Mouse (Mus musculus): ENCODE measurements around the gene Gm17304. TPM values are rescaled to one million over a fixed set of nuclear protein-coding genes. Genes with fewer than 3 reads are reported as not detected.
A peak's percentile ranks its signal among the peaks of the same experiment; 100 is the strongest.

Gene Gm17304
- polyA plus RNA-seq (2015; fragmentation: Nextera tagmentation; extraction: Ambion mirVana): not detected in 2 replicates

- H3K9me3 ChIP-seq (replicated peaks; ENCODE audit: control insufficient read depth, low read length): no peaks in the 10 kb centered on the region
- H3K9ac ChIP-seq (ENCODE audit: low read length): no peak within 1 kb of the TSS
- WGBS: 81% methylated on average over 4 of the region's 4 CpGs
- H3K27me3 ChIP-seq (ENCODE audit: control insufficient read depth, insufficient read depth, low read length): no peaks in the 10 kb centered on the region
- no peak within 1 kb of the TSS for H3K27ac ChIP-seq (ENCODE audit: low read length)
- ATAC-seq (replicated peaks; ENCODE audit: extremely low read depth, insufficient read depth, low FRiP score): no peak
- peaks cover 10% of the 10 kb centered on the region for H3K36me3 ChIP-seq (ENCODE audit: control insufficient read depth, insufficient read depth)
- H3K4me2 ChIP-seq (ENCODE audit: low read depth, low read length): no peak within 1 kb of the TSS
- peaks cover 5% of the 10 kb centered on the region; the same call in 1 of the 2 replicates for H3K4me1 ChIP-seq (ENCODE audit: control insufficient read depth, insufficient read depth, low read length)
- H3K4me3 ChIP-seq (ENCODE audit: low read length): no peak within 1 kb of the TSS
Observed at GRCm38 (mm10) chr5:106608798-106609197, at the start of gene Gm17304. Gene Gm17304 (plus strand): TSS chr5:106609098.

DNA sequence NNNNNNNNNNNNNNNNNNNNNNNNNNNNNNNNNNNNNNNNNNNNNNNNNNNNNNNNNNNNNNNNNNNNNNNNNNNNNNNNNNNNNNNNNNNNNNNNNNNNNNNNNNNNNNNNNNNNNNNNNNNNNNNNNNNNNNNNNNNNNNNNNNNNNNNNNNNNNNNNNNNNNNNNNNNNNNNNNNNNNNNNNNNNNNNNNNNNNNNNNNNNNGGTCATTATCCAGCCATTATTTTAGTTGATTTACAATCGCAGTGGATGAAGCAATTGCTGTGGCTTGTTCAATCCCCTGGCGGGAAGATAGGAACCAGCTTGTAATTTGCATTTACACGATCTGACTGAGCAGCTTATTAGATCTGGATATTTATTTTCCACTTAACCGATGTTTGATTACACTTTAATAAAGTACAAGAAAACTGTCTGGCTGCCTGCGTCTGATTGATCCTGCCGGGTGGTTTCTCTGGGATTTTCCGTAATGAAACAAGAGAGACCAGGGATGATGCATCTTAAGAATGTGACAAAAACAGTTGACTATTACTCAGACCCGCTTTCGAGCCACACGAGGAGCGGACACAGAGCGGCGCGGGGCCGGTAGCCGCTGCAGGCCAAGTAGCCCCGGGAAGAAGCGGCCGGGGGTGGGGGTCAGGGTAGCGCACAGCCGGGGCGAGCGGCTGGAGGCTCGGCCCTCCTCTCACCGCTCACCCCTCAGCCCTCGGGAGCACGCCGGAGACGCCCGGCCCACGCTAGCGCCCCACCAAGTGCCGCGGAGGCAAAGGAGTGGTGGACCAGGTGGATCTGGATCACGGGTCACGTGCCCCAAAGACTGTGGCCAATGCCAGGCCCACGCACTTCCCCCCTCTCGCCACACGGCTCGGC, 48.0 kb upstream of the Gm17304 start:
- 5% methylated on average over 40 of the region's 40 CpGs for WGBS
- no peak for ATAC-seq (replicated peaks; ENCODE audit: extremely low read depth, insufficient read depth, low FRiP score)
- no peaks in the 10 kb centered on the region for H3K36me3 ChIP-seq (ENCODE audit: control insufficient read depth, insufficient read depth)

GRCm38 (mm10) chr5:106561499-106561822, 47.4 kb upstream of the Gm17304 start:
- Histone ChIP-seq H3K4me1 (ENCODE audit: control insufficient read depth, insufficient read depth, low read length) (peaks cover 5% of the 10 kb centered on the region; the same call in 1 of the 2 replicates), H3K9me3 (replicated peaks; ENCODE audit: control insufficient read depth, low read length) (no peaks in the 10 kb centered on the region), H3K27me3 (ENCODE audit: control insufficient read depth, insufficient read depth, low read length) (peaks cover 72% of the 10 kb centered on the region), H3K9ac (ENCODE audit: low read length) (no peak overlapping the region), H3K4me3 (ENCODE audit: low read length) (peak overlapping the region; percentile 39), H3K36me3 (ENCODE audit: control insufficient read depth, insufficient read depth) (no peaks in the 10 kb centered on the region), H3K4me2 (ENCODE audit: low read depth, low read length) (peak overlapping the region; percentile 67), H3K27ac (ENCODE audit: low read length) (no peak overlapping the region)
- WGBS: 19% methylated on average over 8 of the region's 8 CpGs
- no peak for ATAC-seq (replicated peaks; ENCODE audit: extremely low read depth, insufficient read depth, low FRiP score)

More for the DNA sequence above, 48.0 kb upstream of the Gm17304 start:
- no peaks in the 10 kb centered on the region for H3K9me3 ChIP-seq (replicated peaks; ENCODE audit: control insufficient read depth, low read length)
- peaks cover 5% of the 10 kb centered on the region; the same call in 1 of the 2 replicates for H3K4me1 ChIP-seq (ENCODE audit: control insufficient read depth, insufficient read depth, low read length)
- 0 out of 2 replicates have a peak overlapping the region, but pooled peaks have one; percentile 12 for H3K9ac ChIP-seq (ENCODE audit: low read length)
- H3K27me3 ChIP-seq (ENCODE audit: control insufficient read depth, insufficient read depth, low read length): peaks cover 70% of the 10 kb centered on the region
- peak overlapping the region; percentile 39 for H3K4me3 ChIP-seq (ENCODE audit: low read length)
- no peak overlapping the region for H3K27ac ChIP-seq (ENCODE audit: low read length)
- H3K4me2 ChIP-seq (ENCODE audit: low read depth, low read length): peak overlapping the region; percentile 67

- H3K4me2 ChIP-seq (ENCODE audit: low read depth, low read length): no peak overlapping the region
- H3K9me3 ChIP-seq (replicated peaks; ENCODE audit: control insufficient read depth, low read length): no peaks in the 10 kb centered on the region
- ATAC-seq (replicated peaks; ENCODE audit: extremely low read depth, insufficient read depth, low FRiP score): no peak
- no peaks in the 10 kb centered on the region for H3K36me3 ChIP-seq (ENCODE audit: control insufficient read depth, insufficient read depth)
- H3K27me3 ChIP-seq (ENCODE audit: control insufficient read depth, insufficient read depth, low read length): peaks cover 44% of the 10 kb centered on the region
- H3K9ac ChIP-seq (ENCODE audit: low read length): no peak overlapping the region
- no peak overlapping the region for H3K4me3 ChIP-seq (ENCODE audit: low read length)
- no peak overlapping the region for H3K27ac ChIP-seq (ENCODE audit: low read length)
- H3K4me1 ChIP-seq (ENCODE audit: control insufficient read depth, insufficient read depth, low read length): peaks cover 3% of the 10 kb centered on the region; the same call in 1 of the 2 replicates
- 36% methylated on average over 6 of the region's 6 CpGs for WGBS
Observed at GRCm38 (mm10) chr5:106566025-106566424, 42.9 kb upstream of the Gm17304 start.

- H3K4me2 ChIP-seq (ENCODE audit: low read depth, low read length): peak overlapping the region; percentile 87
- H3K9me3 ChIP-seq (replicated peaks; ENCODE audit: control insufficient read depth, low read length): no peaks in the 10 kb centered on the region
- peak; percentile 66 for ATAC-seq (replicated peaks; ENCODE audit: extremely low read depth, insufficient read depth, low FRiP score)
- H3K27ac ChIP-seq (ENCODE audit: low read length): no peak overlapping the region
- peaks cover 5% of the 10 kb centered on the region for H3K27me3 ChIP-seq (ENCODE audit: control insufficient read depth, insufficient read depth, low read length)
- peak overlapping the region; percentile 56 for H3K4me3 ChIP-seq (ENCODE audit: low read length)
- WGBS: 6% methylated on average over 55 of the region's 55 CpGs
- peak overlapping the region; percentile 55 for H3K9ac ChIP-seq (ENCODE audit: low read length)
- peaks cover 4% of the 10 kb centered on the region; the same call in 1 of the 2 replicates for H3K4me1 ChIP-seq (ENCODE audit: control insufficient read depth, insufficient read depth, low read length)
- H3K36me3 ChIP-seq (ENCODE audit: control insufficient read depth, insufficient read depth): no peaks in the 10 kb centered on the region
Observed at GRCm38 (mm10) chr5:106573742-106574559, 34.9 kb upstream of the Gm17304 start.

DNA sequence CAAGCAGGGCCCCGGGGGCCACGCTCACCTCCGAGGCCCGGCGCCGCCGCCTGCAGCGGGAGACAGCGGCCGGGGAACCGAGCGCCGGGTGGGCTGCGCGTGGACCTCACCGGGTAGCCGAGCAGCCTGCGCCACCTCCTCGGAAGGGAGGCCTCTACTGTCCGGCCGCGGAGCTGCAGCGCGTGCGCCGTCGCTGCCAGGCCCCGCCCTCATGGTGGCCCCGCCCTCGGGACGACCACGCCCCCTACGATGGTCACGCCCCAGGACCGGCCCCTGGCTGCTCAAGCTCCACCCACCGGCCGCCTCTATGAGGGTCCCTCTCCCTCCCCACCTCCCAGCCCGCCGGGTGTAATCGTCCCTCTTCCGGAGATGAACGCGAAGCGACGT, 34.3 kb upstream of the Gm17304 start:
- Histone ChIP-seq H3K4me1 (ENCODE audit: control insufficient read depth, insufficient read depth, low read length) (peaks cover 4% of the 10 kb centered on the region; the same call in 1 of the 2 replicates), H3K9ac (ENCODE audit: low read length) (peak overlapping the region; percentile 55), H3K9me3 (replicated peaks; ENCODE audit: control insufficient read depth, low read length) (no peaks in the 10 kb centered on the region), H3K27ac (ENCODE audit: low read length) (no peak overlapping the region), H3K27me3 (ENCODE audit: control insufficient read depth, insufficient read depth, low read length) (peaks cover 5% of the 10 kb centered on the region), H3K4me3 (ENCODE audit: low read length) (peak overlapping the region; percentile 56), H3K36me3 (ENCODE audit: control insufficient read depth, insufficient read depth) (no peaks in the 10 kb centered on the region), H3K4me2 (ENCODE audit: low read depth, low read length) (peak overlapping the region; percentile 87)
- peak; percentile 91 for ATAC-seq (replicated peaks; ENCODE audit: extremely low read depth, insufficient read depth, low FRiP score)
- WGBS: under 1% methylated on average over 45 of the region's 45 CpGs

- Histone ChIP-seq H3K36me3 (ENCODE audit: control insufficient read depth, insufficient read depth) (no peaks in the 10 kb centered on the region), H3K9ac (ENCODE audit: low read length) (no peak overlapping the region), H3K4me1 (ENCODE audit: control insufficient read depth, insufficient read depth, low read length) (peaks cover 4% of the 10 kb centered on the region; the same call in 1 of the 2 replicates), H3K9me3 (replicated peaks; ENCODE audit: control insufficient read depth, low read length) (no peaks in the 10 kb centered on the region), H3K27ac (ENCODE audit: low read length) (no peak overlapping the region), H3K4me2 (ENCODE audit: low read depth, low read length) (peak overlapping the region; percentile 87), H3K4me3 (ENCODE audit: low read length) (peak overlapping the region; percentile 56), H3K27me3 (ENCODE audit: control insufficient read depth, insufficient read depth, low read length) (peaks cover 5% of the 10 kb centered on the region)
- no peak for ATAC-seq (replicated peaks; ENCODE audit: extremely low read depth, insufficient read depth, low FRiP score)
- WGBS: 27% methylated on average over 4 of the region's 4 CpGs
Observed at GRCm38 (mm10) chr5:106575098-106575497, 33.8 kb upstream of the Gm17304 start.

DNA sequence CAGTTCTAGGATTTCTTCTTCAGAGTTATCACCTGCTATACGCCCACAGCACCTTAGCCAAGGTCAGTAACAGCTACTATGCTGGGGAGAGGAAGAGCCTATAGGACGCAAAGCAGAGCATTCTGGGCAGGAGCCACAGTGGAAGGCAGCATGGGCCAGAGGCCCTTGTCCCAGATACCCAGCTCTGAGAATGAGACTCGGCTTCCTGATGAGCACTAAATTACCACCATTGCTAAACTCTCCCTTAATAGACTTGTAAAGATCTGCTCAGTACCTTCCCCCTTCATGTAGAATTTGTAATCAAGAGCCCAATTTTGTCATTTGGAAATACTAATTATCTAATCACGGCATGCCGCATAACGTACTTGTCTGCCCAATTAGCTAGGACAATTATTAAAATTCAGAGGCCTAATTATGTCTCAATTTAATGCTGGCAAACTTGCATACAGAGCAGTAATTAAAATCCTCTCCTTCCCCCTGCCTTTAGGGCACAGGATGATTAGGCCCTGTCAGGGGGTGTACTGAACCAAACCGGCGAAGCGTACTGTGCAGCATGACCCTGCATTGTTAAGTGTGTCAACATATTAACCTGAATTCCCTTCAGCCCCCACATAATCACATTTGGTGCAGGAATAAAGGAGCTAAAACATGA, 31.5 kb upstream of the Gm17304 start:
- Histone ChIP-seq H3K4me3 (ENCODE audit: low read length) (no peak overlapping the region), H3K27ac (ENCODE audit: low read length) (no peak overlapping the region), H3K27me3 (ENCODE audit: control insufficient read depth, insufficient read depth, low read length) (peaks cover 3% of the 10 kb centered on the region), H3K4me2 (ENCODE audit: low read depth, low read length) (no peak overlapping the region), H3K9ac (ENCODE audit: low read length) (no peak overlapping the region), H3K9me3 (replicated peaks; ENCODE audit: control insufficient read depth, low read length) (no peaks in the 10 kb centered on the region), H3K36me3 (ENCODE audit: control insufficient read depth, insufficient read depth) (no peaks in the 10 kb centered on the region), H3K4me1 (ENCODE audit: control insufficient read depth, insufficient read depth, low read length) (peaks cover 4% of the 10 kb centered on the region; the same call in 1 of the 2 replicates)
- no peak for ATAC-seq (replicated peaks; ENCODE audit: extremely low read depth, insufficient read depth, low FRiP score)
- 87% methylated on average over 9 of the region's 9 CpGs for WGBS
